Mouse (Mus musculus) G1E (cell line): ENCODE measurements around the gene Clpsl2.

Experiments
- CTCF ChIP-seq: IDR thresholded peaks from 2 replicates; pipeline ENCODE4 v1.5.1; 2012; ENCODE audit warnings: low read depth, low read length, inconsistent platforms, mixed read lengths
- POLR2AphosphoS5 ChIP-seq: IDR thresholded peaks from 2 replicates; pipeline ENCODE4 v1.6.1; 2012; ENCODE audit warnings: low read depth, low read length, inconsistent platforms; ENCODE audit not compliant: insufficient replicate concordance

- TF ChIP-seq CTCF (no peak), POLR2AphosphoS5 (no peak)
These were observed 31.8 kb downstream of the Clpsl2 start for GRCm38 (mm10) chr17:28581056-28581455.
